Mouse (Mus musculus) frontal cortex, postnatal 36 days (tissue): Measurements from ENCODE around the gene Gm9913.

ENCODE experiments used
- DNase-seq, 2 experiments: peaks; one replicate each; pipeline ENCODE4 v3.0.0; 2022; ENCODE audit warnings: low spot score in 2 of 2

Gm9913 gene

DNA sequence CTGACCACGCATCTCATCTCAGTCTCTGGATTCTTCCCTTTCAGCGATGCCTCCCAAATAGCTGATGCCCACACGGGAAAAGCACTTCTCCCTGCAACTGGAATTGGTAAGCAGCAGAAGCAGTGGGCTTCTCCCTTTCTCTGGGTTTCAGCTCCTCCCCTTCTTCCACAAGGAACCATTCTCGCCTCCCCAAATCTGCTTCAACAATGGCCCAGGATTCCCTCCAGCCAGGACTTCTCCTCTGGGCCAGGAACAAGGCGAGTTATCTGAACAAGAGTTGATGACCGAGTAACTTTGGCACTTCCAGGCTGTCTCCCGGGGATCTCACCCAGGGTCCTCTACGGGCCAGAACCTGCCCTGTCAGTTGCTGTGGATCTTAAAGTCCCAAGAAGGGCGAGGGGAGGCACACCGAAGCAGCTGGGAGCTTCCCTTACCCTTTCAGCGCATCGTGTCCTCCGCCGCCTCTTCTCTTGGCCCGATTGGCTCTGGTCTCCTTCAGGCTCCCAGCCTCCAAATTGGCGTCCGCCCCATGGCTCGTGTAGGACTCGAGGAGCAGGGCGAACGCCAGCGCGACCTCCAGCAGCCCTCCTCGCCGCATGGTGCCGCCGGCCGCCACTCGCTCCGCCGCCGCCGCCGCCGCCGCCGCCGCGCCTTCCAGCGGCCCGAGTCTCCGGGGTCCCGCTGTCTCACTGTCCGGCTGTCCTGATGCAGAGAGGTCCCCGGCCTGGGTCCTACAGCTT lies at the start of gene Gm9913:
Gene Gm9913, plus strand, starts transcription at position 84 of the 740 bp plus-strand sequence.
- peak; percentile 29 to 39 for DNase-seq

DNA sequence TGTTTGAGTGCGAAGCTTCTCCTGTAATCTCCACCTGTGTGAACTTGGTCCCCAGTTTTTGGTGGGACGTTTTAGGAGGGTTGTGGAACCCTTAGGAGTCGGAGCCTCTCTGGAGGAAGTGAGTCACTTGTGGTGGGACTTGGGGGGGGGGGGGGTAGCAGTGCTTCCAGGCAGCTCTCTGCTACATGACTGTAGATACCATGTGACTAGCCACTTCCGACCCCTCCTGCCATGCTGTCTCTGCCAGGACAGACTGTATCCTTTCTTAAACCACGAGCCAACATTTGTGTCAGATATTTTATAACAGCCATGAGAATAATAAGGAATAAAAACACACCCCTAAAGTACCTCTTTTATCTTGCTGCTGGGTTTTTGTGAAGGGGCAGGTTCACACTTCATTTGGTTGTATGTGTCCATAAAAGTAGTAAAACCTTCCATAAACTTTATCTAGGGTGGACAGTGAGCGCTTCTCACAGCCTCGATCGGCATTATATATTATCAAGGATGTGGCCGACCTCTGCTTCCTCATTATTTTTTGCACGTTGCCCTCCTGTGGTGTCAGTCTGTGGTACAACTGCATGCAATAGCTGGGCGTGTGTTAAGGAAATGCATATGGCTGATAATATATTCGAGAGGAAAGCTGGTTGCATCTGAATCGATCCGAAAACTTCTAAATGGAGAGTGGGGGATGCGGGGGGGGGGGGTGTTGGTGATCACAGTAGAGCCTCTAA lies 48.7 kb upstream of the Gm9913 start:
- DNase-seq = no peak

DNA sequence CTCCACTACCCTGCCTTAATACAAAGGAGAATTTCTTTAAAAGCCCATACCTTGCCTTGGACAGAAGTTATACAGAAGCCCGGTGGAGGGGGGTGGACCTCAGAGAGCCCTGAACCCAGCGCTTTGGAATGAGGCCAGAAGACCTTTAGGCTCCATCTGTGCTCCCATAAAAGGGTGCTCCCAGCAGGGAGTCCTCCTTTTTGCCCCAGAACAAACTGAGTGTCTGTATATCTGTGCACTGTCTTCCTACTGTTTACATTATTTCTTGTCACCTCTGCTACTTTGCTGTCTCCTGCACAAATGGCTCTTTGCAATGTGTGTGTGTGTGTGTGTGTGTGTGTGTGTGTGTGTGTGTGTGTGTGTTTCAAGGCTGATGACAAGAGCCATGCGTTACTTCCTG lies 45.8 kb upstream of the Gm9913 start:
- no peak for DNase-seq

DNA sequence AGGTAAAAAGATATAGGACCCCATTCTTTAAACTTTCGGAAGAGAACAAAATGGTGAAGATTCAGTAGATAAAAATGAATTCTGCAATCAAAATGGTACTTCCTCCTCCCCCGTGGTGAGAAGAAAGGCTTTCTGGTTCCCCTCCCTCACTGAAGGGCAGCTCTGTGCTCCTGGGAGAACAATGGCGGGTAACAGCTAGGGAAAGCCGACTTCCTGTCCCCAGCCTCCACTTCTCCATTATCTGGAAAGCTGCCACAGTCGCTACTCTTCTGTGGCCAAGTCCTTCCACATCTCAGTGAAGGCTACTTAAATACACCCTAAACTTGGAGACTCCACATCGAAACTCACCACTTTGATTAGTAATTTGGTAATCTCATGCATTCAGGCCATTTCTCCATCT lies 40.9 kb upstream of the Gm9913 start:
- DNase-seq = no peak

DNA sequence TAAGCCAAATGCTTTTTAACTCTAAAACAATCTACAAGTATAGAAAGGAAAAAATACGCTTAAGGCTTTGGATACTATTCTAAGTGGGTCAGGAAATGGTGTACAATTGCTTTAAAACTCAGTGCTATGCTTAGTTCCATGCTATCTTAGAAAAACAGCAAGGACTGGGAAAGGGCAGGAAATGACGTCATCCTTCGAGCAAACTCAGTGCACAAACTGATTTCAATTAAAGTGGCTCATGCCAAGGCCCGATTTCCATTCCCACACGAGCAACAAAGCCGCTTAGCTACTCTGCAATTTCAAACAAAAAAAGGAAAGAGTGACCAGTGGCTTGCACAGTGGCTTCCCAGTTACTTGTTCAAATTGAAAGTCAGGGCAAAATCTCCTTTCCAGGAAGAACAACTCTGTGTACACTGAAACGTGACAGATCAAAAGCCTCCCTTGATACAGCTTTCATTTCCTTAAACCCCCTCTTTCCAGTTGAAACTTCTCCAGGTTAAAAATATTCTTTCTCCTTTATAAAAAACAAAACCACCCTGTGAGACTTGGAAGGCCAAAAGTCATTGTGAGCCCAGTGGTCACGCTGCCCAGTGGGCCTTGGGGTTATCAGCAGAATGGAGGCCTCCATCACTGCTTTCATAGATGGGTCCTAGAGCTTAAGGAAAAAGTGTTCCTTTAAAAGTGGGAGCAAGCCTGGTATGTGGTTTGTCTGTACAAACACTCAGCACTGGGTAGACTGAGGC lies 34.2 kb upstream of the Gm9913 start:
- DNase-seq = peak; percentile 6 to 11

DNA sequence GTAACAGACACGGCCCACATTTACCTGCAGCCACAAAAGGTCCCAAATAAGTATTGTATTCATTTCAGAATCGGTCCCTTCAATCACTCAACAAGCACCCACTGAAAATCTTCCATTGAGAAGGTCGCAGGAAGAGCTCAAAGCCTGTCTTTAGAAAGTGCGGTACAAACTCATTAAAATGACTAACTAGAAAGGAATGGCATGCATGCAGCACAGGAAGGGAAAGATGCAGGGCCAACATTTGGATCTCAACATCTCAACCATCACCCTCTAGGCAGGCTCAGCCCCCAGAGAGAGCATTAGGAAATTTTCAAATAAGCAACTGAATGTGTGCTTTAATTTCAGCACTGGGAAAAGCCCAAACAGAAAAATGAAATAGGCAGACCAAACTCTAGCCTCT lies 33.2 kb upstream of the Gm9913 start:
- DNase-seq = no peak

DNA sequence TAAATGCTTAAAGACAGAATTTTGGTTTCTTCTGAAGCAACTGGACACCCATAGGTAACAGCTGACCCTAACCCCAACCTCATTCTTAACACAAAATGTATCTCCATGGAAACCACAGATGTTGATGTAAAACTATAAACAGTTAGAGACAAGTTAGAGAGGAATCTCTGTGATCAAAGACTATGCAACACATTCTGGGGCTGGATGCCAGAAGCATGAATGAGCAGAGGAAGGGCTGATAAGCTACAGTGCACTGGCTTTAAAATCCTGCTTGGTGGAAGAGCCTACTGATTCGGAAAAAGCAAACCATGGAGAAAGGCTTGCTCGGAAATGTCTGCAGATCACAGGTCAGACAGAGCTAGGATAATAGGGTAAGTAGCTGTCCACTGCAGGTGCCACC lies 31.7 kb upstream of the Gm9913 start:
- no peak for DNase-seq

DNA sequence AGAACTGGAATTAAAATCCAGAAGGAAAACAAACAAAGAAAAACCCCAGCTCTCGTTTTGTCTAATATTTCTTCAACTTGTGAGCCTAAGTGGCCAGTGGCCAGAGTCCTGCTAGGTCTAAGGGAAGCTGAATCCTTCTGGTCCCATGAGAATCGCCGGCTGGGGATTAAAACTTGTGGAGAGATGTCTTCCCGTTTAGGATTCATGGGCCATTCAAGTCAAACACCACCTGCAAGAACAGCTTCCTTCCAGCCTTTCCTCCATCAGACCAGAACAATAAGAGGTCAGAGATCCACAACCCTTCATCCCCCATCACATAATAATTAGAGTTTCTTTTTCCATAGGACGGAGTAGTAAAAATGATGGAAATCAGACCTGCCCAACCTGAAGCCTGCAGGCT lies 30.2 kb upstream of the Gm9913 start:
- no peak for DNase-seq

DNA sequence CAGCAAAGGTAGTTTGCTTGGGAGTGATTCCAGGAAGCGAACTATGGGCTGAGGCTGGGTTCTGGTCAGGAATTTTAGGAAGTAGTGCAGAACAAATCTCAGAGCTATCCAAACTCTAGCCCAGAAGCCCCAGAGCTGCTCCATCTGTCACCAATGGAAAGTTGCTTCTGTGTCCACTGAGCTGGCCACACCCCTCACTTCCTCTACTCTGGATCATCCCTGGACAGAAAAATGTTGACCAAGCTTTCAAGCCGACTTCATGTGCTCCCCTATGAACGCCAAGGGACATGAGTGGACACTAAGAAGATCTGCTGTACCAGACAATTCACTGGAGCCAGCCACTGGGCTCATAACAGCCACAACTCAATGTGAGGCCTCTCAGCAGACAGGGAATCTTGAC lies 28.7 kb upstream of the Gm9913 start:
- no peak for DNase-seq

DNA sequence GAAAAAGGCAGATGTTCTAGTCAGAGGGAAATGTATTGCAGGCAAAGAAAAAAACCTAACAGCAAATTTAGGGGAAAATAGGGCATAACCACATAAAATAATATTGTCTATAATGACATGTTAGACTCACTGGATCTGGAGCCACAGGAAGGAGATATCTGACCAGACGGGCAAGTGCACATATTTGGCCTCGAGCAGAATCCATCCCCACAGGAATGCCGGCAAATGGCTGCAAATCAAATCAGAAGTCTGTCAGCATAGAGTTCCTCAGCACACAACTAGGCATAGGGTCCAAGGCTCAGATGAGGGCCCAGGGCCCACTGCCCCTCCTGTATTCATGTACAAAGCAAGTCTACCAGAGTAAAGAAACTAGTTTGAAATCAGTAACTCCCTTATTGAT lies 27.5 kb upstream of the Gm9913 start:
- no peak for DNase-seq

DNA sequence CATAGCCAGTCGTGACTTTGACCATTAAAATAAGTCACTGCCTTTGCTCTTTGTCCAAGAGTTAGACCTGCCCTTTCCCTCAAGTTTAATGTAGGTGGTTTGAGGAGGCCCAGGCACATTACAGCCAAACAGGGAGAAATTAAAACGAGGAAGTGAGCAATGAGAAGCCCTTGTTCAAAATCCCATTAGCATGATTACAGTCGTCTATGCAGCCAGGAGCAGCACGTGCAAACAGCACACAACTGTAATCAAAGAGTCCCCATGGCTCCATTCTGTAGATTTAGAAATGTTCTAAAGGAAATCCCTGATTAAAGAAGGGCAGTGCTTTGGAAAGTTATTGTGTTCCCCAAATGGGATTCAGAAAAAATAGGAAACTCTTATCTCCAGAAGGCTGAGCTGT lies 26.2 kb upstream of the Gm9913 start:
- DNase-seq = no peak

DNA sequence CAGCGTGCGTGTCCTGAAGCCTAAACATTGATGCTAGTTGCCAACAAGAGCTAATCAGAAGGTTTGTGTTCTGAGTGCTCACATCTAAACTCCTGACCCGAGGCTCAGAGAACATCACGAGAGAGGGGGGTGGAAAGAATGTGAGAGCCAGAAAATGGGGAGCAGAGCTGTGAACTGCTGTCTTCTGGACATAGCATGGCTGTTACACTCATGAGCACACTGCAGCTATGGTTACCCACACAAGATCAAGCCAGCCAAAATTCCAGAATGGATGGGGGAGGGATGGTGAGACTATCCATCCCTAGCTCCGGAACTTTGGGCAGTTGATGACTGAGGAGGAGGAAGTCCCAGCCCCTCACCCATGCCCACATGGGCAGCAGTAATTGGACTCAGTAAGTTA lies 24.8 kb upstream of the Gm9913 start:
- DNase-seq = no peak

DNA sequence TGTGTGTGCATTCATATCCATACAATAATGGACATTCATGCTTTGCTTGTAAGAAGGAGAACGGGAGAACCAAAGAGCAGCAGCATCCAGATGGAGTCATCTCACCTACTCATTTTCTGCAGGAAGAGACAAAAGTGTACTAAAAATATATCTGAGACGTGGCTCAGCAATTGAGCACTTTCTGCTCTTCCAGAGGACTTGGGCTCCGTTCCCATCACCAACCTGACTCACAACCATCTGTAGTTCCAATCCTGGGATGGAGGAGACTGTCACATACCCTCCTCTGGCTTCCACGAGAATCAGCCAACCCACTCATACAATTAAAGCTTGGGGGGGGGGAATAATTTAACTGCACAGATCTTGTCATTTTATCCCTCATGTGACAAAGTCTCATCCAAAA lies 23.8 kb upstream of the Gm9913 start:
- DNase-seq = peak; percentile 75 to 80

DNA sequence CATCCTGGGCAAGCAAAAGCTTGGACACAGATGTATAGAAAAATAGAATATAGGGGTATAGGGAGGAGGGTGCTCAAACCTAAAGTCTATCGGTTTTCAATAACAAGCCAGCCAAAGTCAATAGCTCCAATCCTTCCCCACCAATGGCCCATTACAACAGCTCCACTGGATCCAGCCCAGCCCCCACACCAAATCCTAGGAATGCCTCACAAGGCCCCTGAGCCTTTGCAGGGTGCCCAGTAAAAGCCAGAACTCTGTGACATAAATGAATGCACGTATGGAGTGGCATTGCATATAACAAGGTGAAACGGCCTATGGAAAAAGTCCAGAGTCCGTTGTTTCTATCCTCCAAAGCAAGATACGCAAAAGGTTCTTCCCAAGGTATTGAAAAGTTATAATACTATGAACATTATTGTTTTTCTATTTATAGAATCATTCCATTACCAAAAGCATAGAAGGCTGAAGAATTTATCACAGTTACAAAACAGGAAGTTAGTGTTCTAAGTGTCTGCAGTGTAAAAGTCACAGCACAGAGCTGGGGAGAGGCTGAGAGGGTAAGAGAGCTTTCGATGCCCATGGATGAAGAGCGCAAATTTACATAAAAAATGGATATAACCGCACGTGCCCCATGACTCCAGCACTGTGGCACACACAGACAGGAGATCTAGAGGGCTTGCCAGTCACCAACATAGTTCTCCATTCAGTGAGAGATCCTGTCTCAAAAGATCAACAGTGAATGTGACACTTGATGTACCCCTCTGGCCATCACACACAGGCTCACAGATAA lies 23.2 kb upstream of the Gm9913 start:
- no peak for DNase-seq

DNA sequence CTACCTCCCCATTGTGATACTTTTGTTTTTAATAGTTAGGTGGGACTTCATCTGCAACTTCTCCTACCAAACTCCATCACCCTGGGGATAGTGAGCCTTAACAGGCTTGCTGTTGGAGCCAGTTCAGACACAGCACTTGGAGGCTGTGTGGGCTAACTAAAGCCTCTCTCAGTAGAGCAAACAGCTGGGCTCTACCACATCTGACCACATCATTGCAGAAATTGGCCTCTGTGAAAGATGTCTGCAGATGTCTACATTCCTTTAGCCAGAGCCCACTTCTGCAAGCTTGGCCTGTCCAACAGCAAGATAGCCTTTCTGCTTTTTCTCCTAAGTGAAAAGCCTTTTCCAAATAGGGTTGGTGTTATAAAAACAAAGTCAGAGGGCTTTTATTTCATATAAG lies 20.7 kb upstream of the Gm9913 start:
- DNase-seq = no peak

DNA sequence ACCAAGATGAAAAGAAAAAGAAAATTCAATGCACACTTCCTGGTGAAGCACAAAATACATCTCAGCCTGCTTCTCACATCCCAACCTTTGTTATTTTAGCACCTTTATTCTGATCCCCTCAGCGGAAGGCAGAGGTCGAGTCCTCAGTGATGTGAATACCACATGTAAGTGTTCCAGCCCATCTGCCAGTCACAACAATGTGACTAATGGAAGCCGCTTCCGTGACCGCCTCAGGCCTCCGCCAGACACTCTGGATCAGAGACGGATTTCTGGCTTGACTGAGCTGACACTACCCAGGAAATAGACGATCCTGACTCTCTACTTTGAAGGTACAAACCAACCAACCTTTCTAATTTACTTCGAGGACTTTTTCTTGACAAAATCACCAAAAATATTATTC lies 20.0 kb upstream of the Gm9913 start:
- no peak for DNase-seq

DNA sequence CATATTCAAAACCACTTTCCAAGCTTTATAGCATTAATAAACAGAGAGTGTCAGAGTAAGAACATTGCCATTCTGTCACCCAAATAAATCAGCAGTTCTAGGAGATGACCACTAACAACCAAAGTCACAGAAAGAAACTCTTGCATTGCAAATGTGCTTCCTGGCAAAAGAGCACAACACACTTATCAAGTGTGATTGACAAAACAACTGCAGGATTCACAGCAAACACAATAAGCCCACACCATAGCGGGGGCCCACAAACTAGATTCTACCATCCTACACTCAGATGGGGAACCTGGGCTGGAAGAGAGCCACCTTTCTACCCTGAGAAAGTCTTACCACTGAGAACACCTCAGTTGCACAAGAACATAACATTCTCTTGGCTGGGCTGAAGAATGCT lies 14.9 kb upstream of the Gm9913 start:
- no peak for DNase-seq

DNA sequence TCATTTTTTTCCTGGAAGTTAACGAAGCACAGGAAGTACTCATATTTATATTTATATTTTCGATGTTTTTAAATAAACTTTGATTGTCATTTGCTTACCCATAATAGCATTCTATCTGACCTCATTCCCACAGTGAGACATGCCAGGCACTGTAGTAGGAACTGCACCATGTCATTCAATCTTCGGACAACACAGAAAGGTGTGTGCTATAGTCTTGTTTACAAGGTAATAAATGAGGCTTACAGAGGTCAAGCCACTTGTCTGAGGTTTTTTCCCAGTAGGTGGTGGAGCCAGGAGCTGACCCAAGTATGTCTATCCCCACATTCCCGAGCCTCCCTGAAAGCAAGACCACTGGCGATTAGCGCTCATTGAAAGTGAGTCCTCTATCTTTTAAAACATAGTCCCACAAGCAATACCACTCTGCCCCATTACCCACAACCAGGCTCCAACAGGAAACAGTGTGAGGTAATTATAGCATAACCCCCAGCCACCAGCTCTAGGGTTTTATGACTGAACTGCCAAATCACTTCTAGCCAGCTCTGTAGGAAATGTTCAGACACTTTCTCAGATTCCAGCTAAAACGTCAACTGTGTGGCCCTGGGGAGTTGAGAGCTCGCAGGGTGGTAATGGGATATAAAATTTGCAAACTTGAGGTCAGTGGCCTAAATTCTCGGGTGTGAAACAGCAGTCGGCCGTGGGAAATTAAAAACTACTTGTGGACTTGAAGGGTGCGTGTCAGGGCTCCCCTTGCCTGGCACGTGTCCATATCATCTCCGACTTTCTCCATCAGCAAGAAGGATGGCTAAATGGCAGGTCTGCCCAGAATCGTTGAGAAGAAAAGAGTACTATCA lies 12.6 kb upstream of the Gm9913 start:
- DNase-seq = no peak

DNA sequence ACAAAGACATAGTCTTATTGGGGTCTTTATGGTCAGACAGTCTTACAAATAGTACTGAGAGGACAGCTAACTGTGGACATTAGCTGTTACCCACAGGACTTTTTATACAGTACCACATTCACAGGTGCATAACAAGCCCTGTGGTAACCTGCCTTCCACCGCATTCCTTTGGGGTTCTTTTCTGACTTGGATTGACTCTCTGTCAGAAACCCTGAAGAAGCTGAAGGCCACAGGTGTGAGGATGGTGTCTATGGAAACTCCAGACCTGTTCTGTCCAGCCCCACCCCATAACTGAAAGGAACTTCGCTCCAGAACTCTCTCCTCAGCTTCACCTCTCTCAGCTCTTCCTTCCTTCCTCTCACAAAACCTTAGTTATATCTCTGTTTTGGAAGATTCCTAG lies 10.6 kb upstream of the Gm9913 start:
- no peak for DNase-seq

DNA sequence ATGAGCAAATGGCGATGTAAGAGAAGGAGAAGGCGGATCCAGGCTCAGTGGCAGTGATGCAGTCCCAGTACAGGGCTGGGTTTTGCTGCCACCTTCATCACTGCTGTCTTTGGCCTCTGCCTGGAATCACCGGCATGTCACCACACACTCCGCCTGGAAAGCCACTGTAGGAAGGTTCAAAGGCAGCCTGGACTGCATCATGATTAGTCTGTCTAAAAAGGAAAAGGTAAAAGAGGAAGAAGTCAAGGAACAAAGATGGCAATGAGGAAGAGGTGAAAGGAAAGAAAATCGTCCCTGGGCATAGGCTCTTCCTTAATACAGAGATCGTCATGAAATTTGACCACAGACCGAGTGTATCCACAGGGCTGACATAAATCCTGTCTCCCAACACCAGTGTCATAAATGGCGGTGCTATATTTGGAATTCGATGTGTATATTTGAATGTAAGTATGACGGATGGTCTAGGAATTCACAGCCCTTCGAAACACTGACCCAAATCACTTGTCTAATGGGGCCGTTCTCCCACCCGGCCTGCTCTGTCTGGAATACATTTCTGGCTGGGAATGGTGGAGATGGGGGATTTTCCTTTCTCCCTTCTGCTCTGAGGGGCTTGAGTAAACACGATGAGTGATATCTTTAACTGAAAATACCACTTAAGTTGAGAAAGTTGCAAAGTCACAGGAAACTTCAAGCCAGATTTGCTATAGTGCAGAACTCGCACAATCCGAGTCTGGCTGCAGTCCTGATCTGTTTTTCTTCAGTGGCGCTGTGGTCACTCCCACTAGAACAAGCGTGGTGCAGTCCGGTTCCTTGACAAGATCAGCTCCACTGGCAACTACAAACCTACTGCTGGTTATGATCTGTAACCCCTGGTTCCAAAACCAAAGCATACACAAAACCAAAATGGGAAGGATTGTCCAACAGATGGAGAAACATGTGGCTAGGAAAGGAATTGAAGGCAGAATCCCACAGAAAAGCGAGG lies 9.8 kb upstream of the Gm9913 start:
- no peak for DNase-seq
